Mouse (Mus musculus) liver, embryonic 11.5 days (tissue): ENCODE results near the gene 1190005I06Rik. TPM values are rescaled to one million over a fixed set of nuclear protein-coding genes. Genes with fewer than 3 reads are reported as not detected.

Experiments used
- ATAC-seq: fragments of 200-750 bp; cut with Nextera tagmentation; replicated peaks from 2 replicates; pipeline ENCODE4 v1.8.0; 2017; ENCODE audit warnings: moderate number of reproducible peaks, mild to moderate bottlenecking, moderate TSS enrichment, moderate library complexity; ENCODE audit not compliant: low FRiP score
- DNase-seq: peaks from one replicate; pipeline ENCODE4 v3.0.0-alpha.2; 2017; ENCODE audit warnings: low spot score
- H3K27ac ChIP-seq: fragments of 300-500 bp; sonication (generic); 2 replicates; pipeline ENCODE4 v1.5.1; 2014; ENCODE audit warnings: mild to moderate bottlenecking, low read depth, low read length, control low read depth
- H3K27me3 ChIP-seq: fragments of 300-500 bp; sonication (generic); replicated peaks from 2 replicates; pipeline ENCODE4 v1.6.1; 2014; ENCODE audit warnings: low read length, mixed read lengths; ENCODE audit not compliant: control insufficient read depth, insufficient read depth
- H3K36me3 ChIP-seq: fragments of 300-500 bp; sonication (generic); 2 replicates; pipeline ENCODE4 v1.6.1; 2014; ENCODE audit warnings: mild to moderate bottlenecking, low read length, moderate library complexity, mixed read lengths; ENCODE audit not compliant: control insufficient read depth, insufficient read depth
- H3K4me1 ChIP-seq: fragments of 300-500 bp; sonication (generic); replicated peaks from 2 replicates; pipeline ENCODE4 v1.6.1; 2014; ENCODE audit warnings: low read length, mixed read lengths; ENCODE audit not compliant: control insufficient read depth, insufficient read depth
- H3K4me2 ChIP-seq: fragments of 300-500 bp; sonication (generic); 2 replicates; pipeline ENCODE4 v1.6.1; 2014; ENCODE audit warnings: mild to moderate bottlenecking, control low read depth, moderate library complexity
- H3K4me3 ChIP-seq: fragments of 300-500 bp; sonication (generic); 2 replicates; pipeline ENCODE4 v1.5.1; 2014; ENCODE audit warnings: low read depth, low read length, control low read depth
- H3K9ac ChIP-seq: fragments of 300-500 bp; sonication (generic); 2 replicates; pipeline ENCODE4 v1.6.1; 2014; ENCODE audit warnings: low read depth, low read length, control low read depth
- H3K9me3 ChIP-seq: fragments of 300-500 bp; sonication (generic); 2 replicates; pipeline ENCODE4 v1.6.1; 2016; ENCODE audit warnings: low read length, inconsistent platforms, mixed read lengths; ENCODE audit not compliant: control insufficient read depth
- WGBS: fragments of 180-500 bp; shearing (Covaris S2); extraction: QIAGEN DNeasy Blood & Tissue Kit; methylation state at CpG from one replicate; pipeline ENCODE4 v1.1.7; 2014; 5-methylcytosine and 5-hydroxymethylcytosine counted together
- polyA plus RNA-seq: library from polyadenylated mRNA; unstranded; fragments of >200 nt; fragmentation: Nextera tagmentation; extraction: Ambion mirVana; gene quantifications from 2 replicates; pipeline ENCODE4 v1.2.1, GENCODE M21; 2014

Gene 1190005I06Rik
- polyA plus RNA-seq, 1 experiment from 2014 or later: 4.1 TPM

- 92% methylated on average over 8 of the region's 8 CpGs for WGBS
- no peak overlapping the region for H3K4me3 ChIP-seq
- no peak overlapping the region for H3K27ac ChIP-seq
- H3K4me1 ChIP-seq: no peaks in the 10 kb centered on the region
- ATAC-seq (no peak), DNase-seq (no peak)
- no peaks in the 10 kb centered on the region for H3K9me3 ChIP-seq
- peaks cover 35% of the 10 kb centered on the region for H3K36me3 ChIP-seq
- H3K27me3 ChIP-seq: no peaks in the 10 kb centered on the region
- H3K4me2 ChIP-seq: no peak overlapping the region
- H3K9ac ChIP-seq: no peak overlapping the region
Measured at GRCm38 (mm10) chr8:120657415-120657814, 10.0 kb upstream of the 1190005I06Rik start.

GRCm38 (mm10) chr8:120656322-120657052 lies 9.1 kb upstream of the 1190005I06Rik start:
- no peaks in the 10 kb centered on the region for H3K9me3 ChIP-seq
- no peak for ATAC-seq
- H3K4me3 ChIP-seq: no peak overlapping the region
- WGBS: 90% methylated on average over 7 of the region's 7 CpGs
- H3K27me3 ChIP-seq: no peaks in the 10 kb centered on the region
- no peak overlapping the region for H3K9ac ChIP-seq
- H3K27ac ChIP-seq: no peak overlapping the region
- no peaks in the 10 kb centered on the region for H3K4me1 ChIP-seq
- H3K36me3 ChIP-seq: peaks cover 35% of the 10 kb centered on the region
- no peak for DNase-seq
- H3K4me2 ChIP-seq: no peak overlapping the region

- H3K27ac ChIP-seq: no peak overlapping the region
- DNase-seq (no peak), ATAC-seq (no peak)
- no peak overlapping the region for H3K9ac ChIP-seq
- no peaks in the 10 kb centered on the region for H3K9me3 ChIP-seq
- no peaks in the 10 kb centered on the region for H3K27me3 ChIP-seq
- 85% methylated on average over 7 of the region's 7 CpGs for WGBS
- no peak overlapping the region for H3K4me3 ChIP-seq
- no peaks in the 10 kb centered on the region for H3K36me3 ChIP-seq
- H3K4me2 ChIP-seq: no peak overlapping the region
- peaks cover 3% of the 10 kb centered on the region; the same call in 1 of the 2 replicates for H3K4me1 ChIP-seq
Measured at GRCm38 (mm10) chr8:120644663-120645062, 2.8 kb downstream of the 1190005I06Rik start.

GRCm38 (mm10) chr8:120642031-120642662 lies 5.3 kb downstream of the 1190005I06Rik start:
- H3K27me3 ChIP-seq: no peaks in the 10 kb centered on the region
- ATAC-seq (no peak), DNase-seq (no peak)
- peaks cover 3% of the 10 kb centered on the region; the same call in 1 of the 2 replicates for H3K4me1 ChIP-seq
- no peaks in the 10 kb centered on the region for H3K9me3 ChIP-seq
- no peak overlapping the region for H3K4me3 ChIP-seq
- 69% methylated on average over 10 of the region's 10 CpGs for WGBS
- no peaks in the 10 kb centered on the region for H3K36me3 ChIP-seq
- H3K4me2 ChIP-seq: no peak overlapping the region
- no peak overlapping the region for H3K9ac ChIP-seq
- H3K27ac ChIP-seq: no peak overlapping the region

- no peaks in the 10 kb centered on the region; the same call in 1 of the 2 replicates for H3K27me3 ChIP-seq
- no peaks in the 10 kb centered on the region for H3K9me3 ChIP-seq
- no peak for DNase-seq
- H3K27ac ChIP-seq: no peak overlapping the region
- WGBS: 21% methylated on average over 8 of the region's 8 CpGs
- no peak for ATAC-seq
- no peak overlapping the region for H3K4me2 ChIP-seq
- peaks cover 3% of the 10 kb centered on the region; the same call in 1 of the 2 replicates for H3K4me1 ChIP-seq
- H3K4me3 ChIP-seq: no peak overlapping the region
- no peaks in the 10 kb centered on the region for H3K36me3 ChIP-seq
- no peak overlapping the region for H3K9ac ChIP-seq
Measured at GRCm38 (mm10) chr8:120641245-120641644, 6.2 kb downstream of the 1190005I06Rik start.

GRCm38 (mm10) chr8:120634329-120634839 lies 13.0 kb downstream of the 1190005I06Rik start:
- Histone ChIP-seq H3K9me3 (peaks cover 2% of the 10 kb centered on the region; the same call in 1 of the 2 replicates), H3K27me3 (peaks cover 49% of the 10 kb centered on the region), H3K36me3 (no peaks in the 10 kb centered on the region), H3K9ac (peak overlapping the region; percentile 50), H3K4me1 (peaks cover 8% of the 10 kb centered on the region), H3K4me3 (peak overlapping the region; percentile 56), H3K4me2 (peak overlapping the region; percentile 99), H3K27ac (no peak overlapping the region)
- DNase-seq: peak; percentile 63
- peak; percentile 73 for ATAC-seq
- under 1% methylated on average over 41 of the region's 42 CpGs for WGBS

- peaks cover 49% of the 10 kb centered on the region for H3K27me3 ChIP-seq
- peak; percentile 30; the same call in 1 of the 2 replicates for ATAC-seq
- 2% methylated on average over 43 of the region's 44 CpGs for WGBS
- H3K4me1 ChIP-seq: peaks cover 8% of the 10 kb centered on the region
- H3K4me3 ChIP-seq: peak overlapping the region; percentile 56
- H3K9me3 ChIP-seq: peaks cover 2% of the 10 kb centered on the region; the same call in 1 of the 2 replicates
- H3K36me3 ChIP-seq: no peaks in the 10 kb centered on the region
- H3K27ac ChIP-seq: no peak overlapping the region
- H3K4me2 ChIP-seq: peak overlapping the region; percentile 99
- peak; percentile 46 for DNase-seq
- peak overlapping the region; percentile 50 for H3K9ac ChIP-seq
Measured at GRCm38 (mm10) chr8:120633665-120634271, 13.7 kb downstream of the 1190005I06Rik start.

- no peak overlapping the region for H3K27ac ChIP-seq
- no peak for ATAC-seq
- H3K9me3 ChIP-seq: peaks cover 2% of the 10 kb centered on the region; the same call in 1 of the 2 replicates
- H3K4me2 ChIP-seq: peak overlapping the region; percentile 99
- H3K4me3 ChIP-seq: peak overlapping the region; percentile 56
- no peak for DNase-seq
- peaks cover 8% of the 10 kb centered on the region for H3K4me1 ChIP-seq
- no peak overlapping the region; the same call in 1 of the 2 replicates for H3K9ac ChIP-seq
- WGBS: 44% methylated on average over 17 of the region's 17 CpGs
- no peaks in the 10 kb centered on the region for H3K36me3 ChIP-seq
- H3K27me3 ChIP-seq: peaks cover 49% of the 10 kb centered on the region
Measured at GRCm38 (mm10) chr8:120632969-120633664, 14.3 kb downstream of the 1190005I06Rik start.
